Mouse (Mus musculus): ENCODE results near the gene Uvssa. TPM values are rescaled to one million over a fixed set of nuclear protein-coding genes. Genes with fewer than 3 reads are reported as not detected.
A peak's percentile ranks its signal among the peaks of the same experiment; 100 is the strongest.

The Uvssa gene
- polyA plus RNA-seq, 1 experiment from 2014 or later, result 8.8 TPM

DNA sequence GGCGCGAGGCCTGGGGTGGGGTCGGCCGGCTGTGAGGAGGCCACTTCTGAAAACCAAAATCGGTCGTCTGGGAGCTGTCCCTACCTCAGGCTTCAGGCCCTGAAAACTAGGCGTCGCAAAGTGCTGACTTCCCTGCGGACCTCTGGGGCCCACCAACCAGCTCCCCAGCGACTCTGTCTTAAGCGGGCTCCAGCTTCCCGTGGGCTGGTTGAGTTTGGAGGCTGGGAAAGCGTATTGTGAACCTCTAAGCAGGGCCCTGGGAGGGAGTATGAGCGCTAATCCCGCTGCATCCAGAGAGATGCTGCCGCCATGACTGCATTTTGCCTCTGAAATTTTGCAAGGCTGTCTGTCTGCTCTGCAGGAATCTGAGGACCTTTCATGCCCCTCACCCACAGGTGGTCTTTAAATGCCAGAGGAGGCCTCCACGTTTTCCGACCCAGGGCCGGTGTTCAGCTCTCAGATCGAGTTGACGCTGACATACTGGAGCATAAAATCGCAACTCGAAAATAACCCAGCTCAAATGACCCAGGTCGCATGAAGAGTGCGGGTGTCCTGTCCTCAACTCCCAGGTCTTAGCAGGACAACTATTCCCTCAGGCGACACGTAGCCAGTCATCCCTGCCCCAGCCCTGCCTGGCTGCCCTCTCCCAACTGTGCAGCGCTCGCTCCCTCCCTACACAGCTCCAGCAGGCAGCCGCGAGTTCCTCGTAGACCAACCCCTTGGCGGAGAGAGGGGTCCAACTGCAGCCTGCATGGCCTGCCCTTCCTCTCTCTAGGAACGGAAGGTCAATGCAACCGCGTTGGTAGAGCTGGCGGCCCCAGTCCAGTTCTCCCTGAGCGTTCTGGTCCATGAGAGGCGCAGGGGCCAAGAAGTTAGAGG, 53.9 kb downstream of the Uvssa start:
- Histone ChIP-seq H3K4me1 (peaks cover 38% of the 10 kb centered on the region), H3K9ac (replicated peaks) (no peak overlapping the region), H3K27ac (replicated peaks) (no peak overlapping the region), H3K4me2 (replicated peaks) (no peak overlapping the region), H3K36me3 (no peaks in the 10 kb centered on the region), H3K4me3 (no peak overlapping the region), H3K9me3 (no peaks in the 10 kb centered on the region), H3K27me3 (peaks cover 99% of the 10 kb centered on the region)
- no peak for ATAC-seq (replicated peaks)
- WGBS, result under 1% methylated on average over 39 of the region's 39 CpGs

DNA sequence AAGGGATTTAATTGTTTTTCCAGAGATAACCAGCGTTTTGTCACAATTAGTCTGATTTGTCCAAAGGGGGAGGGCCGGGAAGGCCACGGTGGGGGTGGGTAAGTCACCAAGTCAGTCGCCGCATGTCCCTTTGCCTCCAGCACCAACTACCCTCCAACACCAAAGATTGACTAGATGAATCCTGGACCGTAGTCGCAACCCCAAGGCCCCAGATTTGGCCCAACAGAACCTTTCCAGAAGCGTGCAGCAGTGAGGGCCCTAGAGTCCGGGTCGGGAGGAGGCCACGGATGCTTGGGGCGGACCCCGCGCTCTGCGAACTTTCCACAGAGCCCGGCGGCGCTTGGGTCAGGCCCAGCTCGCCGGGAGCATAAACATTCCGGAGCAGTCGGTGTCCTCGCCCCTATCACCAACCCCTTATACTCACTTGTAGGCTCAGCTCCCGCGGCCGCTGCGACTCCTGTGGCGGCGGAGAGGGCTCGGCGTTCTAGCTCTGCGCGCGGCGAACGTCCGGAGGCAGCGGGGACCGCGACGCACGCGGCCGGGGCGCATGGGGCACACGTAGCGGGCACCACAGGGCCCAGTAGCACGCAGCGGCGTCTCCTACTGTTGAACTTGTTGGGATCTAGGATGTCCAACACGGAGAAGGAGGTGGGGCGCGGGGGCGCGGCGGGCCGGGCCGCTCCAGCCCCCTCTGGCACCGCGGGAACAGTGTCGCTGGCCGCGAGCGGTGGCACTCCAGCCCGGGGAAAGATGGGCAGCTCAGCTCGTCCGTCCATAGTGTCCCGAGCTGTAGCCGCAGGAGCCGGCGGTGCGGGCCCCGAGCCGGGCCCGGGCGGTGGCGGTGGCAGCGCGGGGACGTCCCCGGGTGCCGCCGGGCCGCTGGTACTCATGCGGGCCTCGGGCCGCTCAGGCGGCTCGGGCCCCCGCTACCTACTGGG, 55.1 kb downstream of the Uvssa start, which contains the start of gene Nkx1-1:
Nkx1-1 (minus strand) TSS at position 776 of the 938 bp plus-strand sequence.
- H3K4me1 ChIP-seq, result peaks cover 38% of the 10 kb centered on the region
- peaks cover 99% of the 10 kb centered on the region for H3K27me3 ChIP-seq
- no peak within 1 kb of the TSS for H3K9ac ChIP-seq (replicated peaks)
- ATAC-seq (replicated peaks), result no peak; the same call in 1 of the 2 replicates
- peak within 1 kb of the TSS; percentile 36 for H3K4me3 ChIP-seq
- H3K36me3 ChIP-seq, result no peaks in the 10 kb centered on the region
- H3K9me3 ChIP-seq, result no peaks in the 10 kb centered on the region
- H3K27ac ChIP-seq (replicated peaks), result no peak within 1 kb of the TSS
- H3K4me2 ChIP-seq (replicated peaks), result peak within 1 kb of the TSS; percentile 47
- WGBS, result under 1% methylated on average over 83 of the region's 90 CpGs

DNA sequence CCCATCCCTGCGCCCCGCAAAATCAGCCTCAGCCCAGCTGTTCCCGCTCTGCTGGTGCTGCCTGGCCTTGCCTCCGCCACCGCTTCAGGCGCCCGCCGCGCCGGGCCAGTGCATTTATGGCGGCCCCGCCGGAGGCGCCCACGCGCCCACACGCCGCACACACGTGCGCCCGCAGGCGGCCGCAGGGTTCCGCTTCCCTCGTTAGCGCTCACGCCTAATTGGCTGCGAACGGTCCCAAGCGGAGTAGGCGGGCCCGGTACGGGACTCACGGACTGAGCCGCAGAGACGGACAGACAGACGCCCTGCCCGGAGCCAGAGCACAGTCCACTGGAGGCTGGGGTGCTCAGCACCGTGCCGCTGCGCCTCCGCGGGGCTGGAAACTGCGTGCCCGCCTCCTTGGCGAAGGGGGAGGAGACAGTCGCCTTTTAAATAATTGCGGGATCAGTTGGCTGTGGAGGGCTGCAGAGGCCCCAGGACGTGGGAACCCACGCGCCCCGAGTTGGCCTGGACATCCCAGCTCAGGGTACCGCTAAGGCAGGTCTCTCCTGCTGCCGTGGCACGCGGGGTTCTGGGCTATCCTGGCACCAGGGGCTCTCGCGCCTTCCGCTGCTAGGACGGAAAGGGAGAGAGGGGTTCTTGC, 55.9 kb downstream of the Uvssa start:
- no peak overlapping the region for H3K9ac ChIP-seq (replicated peaks)
- H3K27me3 ChIP-seq, result peaks cover 99% of the 10 kb centered on the region
- peaks cover 38% of the 10 kb centered on the region for H3K4me1 ChIP-seq
- ATAC-seq (replicated peaks), result peak; percentile 34; the same call in 1 of the 2 replicates
- H3K9me3 ChIP-seq, result no peaks in the 10 kb centered on the region
- peak overlapping the region; percentile 36 for H3K4me3 ChIP-seq
- no peaks in the 10 kb centered on the region for H3K36me3 ChIP-seq
- WGBS, result under 1% methylated on average over 58 of the region's 60 CpGs
- no peak overlapping the region for H3K27ac ChIP-seq (replicated peaks)
- H3K4me2 ChIP-seq (replicated peaks), result peak overlapping the region; percentile 47

DNA sequence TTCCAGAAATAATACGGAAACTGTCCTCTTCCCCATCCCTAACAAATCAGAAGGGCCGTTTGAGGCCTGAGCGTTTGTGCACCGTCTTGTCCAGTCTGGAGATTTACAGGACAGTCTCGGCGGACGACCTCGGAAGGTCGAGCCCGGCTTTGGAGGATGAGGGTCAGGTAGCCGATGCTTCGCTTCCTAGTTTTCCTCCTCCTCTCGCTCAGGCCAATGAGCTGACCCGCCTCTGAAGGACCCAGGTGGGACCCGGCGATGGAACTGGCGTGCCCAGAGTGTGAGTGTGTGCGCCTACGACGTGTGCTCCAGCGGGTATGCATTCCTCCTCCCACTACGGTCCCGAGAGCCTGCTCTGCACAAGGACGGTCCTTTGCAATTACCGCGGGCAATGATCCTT, 56.8 kb downstream of the Uvssa start:
- Histone ChIP-seq H3K4me1 (peaks cover 38% of the 10 kb centered on the region), H3K36me3 (no peaks in the 10 kb centered on the region), H3K9ac (replicated peaks) (no peak overlapping the region), H3K27me3 (peaks cover 97% of the 10 kb centered on the region), H3K27ac (replicated peaks) (no peak overlapping the region), H3K4me3 (no peak overlapping the region), H3K9me3 (no peaks in the 10 kb centered on the region), H3K4me2 (replicated peaks) (no peak overlapping the region)
- 1% methylated on average over 26 of the region's 26 CpGs for WGBS
- no peak for ATAC-seq (replicated peaks)

DNA sequence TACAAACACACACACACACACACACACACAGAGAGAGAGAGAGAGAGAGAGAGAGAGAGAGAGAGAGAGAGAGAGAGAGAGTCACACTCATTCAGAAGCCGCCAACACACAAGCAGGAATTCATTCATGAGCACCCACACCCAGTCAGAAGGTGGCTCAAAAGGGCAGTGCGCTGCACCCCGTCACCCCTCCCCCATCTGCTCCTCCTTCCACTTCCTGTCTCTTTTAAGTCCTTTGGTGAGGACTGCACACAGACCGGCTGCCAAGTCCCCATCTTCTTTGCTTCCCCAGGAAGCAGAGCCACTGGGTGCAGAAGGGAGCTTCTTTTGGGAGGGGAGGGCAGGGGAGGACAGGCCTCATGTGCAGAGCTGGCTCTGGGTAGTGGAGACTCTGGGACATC, 57.6 kb downstream of the Uvssa start:
- Histone ChIP-seq H3K9me3 (no peaks in the 10 kb centered on the region), H3K27me3 (peaks cover 97% of the 10 kb centered on the region), H3K27ac (replicated peaks) (no peak overlapping the region), H3K4me3 (no peak overlapping the region), H3K4me2 (replicated peaks) (no peak overlapping the region), H3K4me1 (peaks cover 31% of the 10 kb centered on the region), H3K9ac (replicated peaks) (no peak overlapping the region), H3K36me3 (no peaks in the 10 kb centered on the region)
- no peak for ATAC-seq (replicated peaks)
- WGBS, result 4% methylated on average over 4 of the region's 4 CpGs

DNA sequence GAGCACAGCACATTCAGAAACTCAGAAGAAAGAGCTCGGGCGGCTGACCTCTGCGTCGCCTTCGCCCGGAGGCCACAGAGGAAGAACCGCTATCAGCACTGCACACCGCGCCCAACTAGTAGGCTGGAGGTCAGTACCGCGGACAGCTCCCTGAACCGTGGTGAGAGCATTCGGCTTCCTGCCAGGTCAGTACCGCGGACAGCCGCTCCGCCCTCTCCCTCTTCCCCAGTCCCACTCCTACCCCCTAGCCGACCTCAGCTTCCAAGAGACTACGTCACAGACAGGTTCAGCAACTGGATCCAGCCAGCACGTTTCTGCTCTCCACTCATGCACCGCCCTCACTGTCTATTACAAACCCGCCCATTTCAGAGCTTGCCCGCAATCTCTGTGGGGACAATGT, 59.9 kb downstream of the Uvssa start:
- peak; percentile 51; the same call in 1 of the 2 replicates for ATAC-seq (replicated peaks)
- Histone ChIP-seq H3K9ac (replicated peaks) (no peak overlapping the region), H3K4me1 (peaks cover 23% of the 10 kb centered on the region), H3K4me3 (no peak overlapping the region), H3K4me2 (replicated peaks) (no peak overlapping the region), H3K27ac (replicated peaks) (no peak overlapping the region), H3K9me3 (no peaks in the 10 kb centered on the region), H3K27me3 (peaks cover 98% of the 10 kb centered on the region), H3K36me3 (no peaks in the 10 kb centered on the region)
- WGBS, result 3% methylated on average over 23 of the region's 23 CpGs

DNA sequence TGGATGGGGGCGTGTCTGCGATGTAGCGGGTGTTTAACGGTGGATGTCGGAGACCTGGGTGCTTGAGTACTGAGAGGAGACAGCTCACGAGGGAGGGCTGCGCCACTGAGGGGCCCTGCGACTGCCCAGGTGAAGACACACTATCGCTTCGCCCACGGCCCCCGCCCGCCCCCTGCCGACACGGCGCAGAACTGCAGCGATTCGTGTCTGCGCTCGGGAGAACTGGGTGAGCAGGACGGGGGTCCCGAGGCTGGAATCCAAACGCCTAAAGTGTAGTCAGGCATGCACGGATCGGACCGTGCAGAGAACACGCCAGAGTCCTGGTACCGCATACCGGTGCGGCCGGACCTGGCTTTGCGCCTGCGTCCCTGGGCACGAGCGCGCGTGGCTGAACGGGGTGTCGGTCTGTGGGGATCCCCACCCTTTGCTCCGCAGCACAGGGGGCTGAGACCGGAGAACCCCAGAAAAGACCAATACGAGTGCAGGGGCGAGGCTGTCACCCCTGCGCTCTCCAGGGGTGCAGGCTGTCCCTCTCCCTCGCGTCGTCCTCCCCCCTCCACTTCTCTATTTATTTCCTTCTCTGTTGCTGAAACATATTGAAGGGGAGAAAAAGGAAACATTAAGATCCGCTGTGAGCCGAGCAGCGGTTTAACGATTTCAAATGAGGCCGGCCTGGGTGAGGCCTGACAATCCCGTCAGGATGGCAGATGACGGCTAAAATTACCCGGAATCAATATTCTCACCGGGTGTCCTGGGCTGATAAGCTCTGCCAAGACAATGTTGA, 64.8 kb downstream of the Uvssa start:
- Histone ChIP-seq H3K9ac (replicated peaks) (peak overlapping the region; percentile 42), H3K4me3 (peak overlapping the region; percentile 42), H3K36me3 (no peaks in the 10 kb centered on the region), H3K4me1 (peaks cover 8% of the 10 kb centered on the region), H3K27me3 (peaks cover 67% of the 10 kb centered on the region), H3K27ac (replicated peaks) (no peak overlapping the region), H3K4me2 (replicated peaks) (peak overlapping the region; percentile 75), H3K9me3 (no peaks in the 10 kb centered on the region)
- peak; percentile 64 for ATAC-seq (replicated peaks)
- WGBS, result 5% methylated on average over 56 of the region's 56 CpGs

DNA sequence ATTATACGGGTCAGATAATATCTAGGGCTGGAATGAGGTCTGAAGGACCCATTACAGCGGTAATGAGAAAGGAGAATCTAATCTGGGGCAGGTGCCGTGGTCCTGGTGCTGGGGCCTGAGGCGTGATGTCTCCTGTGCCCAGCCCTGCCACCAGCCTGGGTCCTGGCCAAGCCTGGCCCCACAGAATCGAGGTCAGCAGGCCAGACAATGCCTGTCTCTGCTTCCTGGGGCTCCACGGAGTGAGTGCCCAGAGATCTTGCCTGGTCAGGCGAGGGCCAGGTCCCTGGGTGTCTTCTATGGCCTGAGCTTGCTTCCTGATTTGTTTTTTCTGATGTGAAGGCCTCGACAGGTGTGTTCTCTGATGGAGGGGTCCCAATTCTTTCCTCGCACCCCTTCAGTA, 65.4 kb downstream of the Uvssa start:
- Histone ChIP-seq H3K9me3 (no peaks in the 10 kb centered on the region), H3K36me3 (no peaks in the 10 kb centered on the region), H3K4me3 (no peak overlapping the region), H3K27me3 (peaks cover 61% of the 10 kb centered on the region), H3K4me1 (peaks cover 8% of the 10 kb centered on the region), H3K27ac (replicated peaks) (no peak overlapping the region), H3K4me2 (replicated peaks) (no peak overlapping the region), H3K9ac (replicated peaks) (no peak overlapping the region)
- no peak for ATAC-seq (replicated peaks)
- 47% methylated on average over 9 of the region's 9 CpGs for WGBS

DNA sequence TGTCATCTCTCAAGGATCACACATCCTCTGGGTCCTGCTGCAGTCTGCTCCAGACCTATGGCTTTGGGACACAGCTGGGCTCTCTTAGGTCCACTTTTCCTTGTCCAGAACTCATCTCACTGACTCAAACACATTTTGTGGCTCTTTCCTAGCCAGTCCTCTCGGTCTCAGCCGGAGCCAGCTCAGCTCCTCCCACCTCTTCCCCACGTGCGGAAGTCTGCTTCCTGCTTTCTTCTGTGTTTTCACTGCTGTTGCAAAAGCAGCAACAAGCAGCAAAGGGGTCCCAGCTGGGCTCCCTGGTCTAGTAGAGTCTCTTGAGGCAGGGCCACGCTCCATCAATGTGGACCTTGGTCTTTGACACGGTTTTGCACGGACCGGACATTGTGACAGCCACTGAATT, 77.4 kb downstream of the Uvssa start:
- Histone ChIP-seq H3K4me1 (peaks cover 9% of the 10 kb centered on the region), H3K4me2 (replicated peaks) (no peak overlapping the region), H3K4me3 (no peak overlapping the region), H3K27me3 (peaks cover 25% of the 10 kb centered on the region; the same call in 1 of the 2 replicates), H3K9ac (replicated peaks) (no peak overlapping the region), H3K9me3 (no peaks in the 10 kb centered on the region), H3K27ac (replicated peaks) (no peak overlapping the region), H3K36me3 (no peaks in the 10 kb centered on the region)
- no peak for ATAC-seq (replicated peaks)
- 74% methylated on average over 8 of the region's 8 CpGs for WGBS

DNA sequence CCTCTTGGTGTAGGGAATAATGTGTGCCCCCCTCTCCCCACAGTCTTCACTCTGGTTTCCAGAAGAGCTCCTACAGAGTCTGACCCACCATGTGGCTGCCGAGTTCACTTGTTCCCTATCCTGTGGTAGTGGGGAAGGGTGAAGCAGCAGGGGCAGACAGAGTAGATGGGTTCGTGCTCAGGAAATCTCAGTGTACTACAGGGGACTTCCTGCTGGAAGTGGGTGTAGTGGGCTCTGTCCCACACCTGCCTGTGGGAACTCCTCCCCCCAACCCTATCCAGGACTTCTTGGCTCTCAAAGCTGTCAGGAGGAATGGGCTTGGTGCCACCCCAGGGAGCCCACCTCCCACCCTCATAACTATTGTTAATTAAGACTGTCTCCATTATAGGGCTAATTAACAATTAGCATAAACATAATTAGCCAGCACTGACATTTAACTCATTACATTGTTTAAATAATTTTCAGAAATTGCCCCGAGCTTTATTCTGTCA, 79.8 kb downstream of the Uvssa start:
- Histone ChIP-seq H3K4me3 (no peak overlapping the region), H3K27me3 (peaks cover 27% of the 10 kb centered on the region; the same call in 1 of the 2 replicates)
- ATAC-seq (replicated peaks), result peak; percentile 48; the same call in 1 of the 2 replicates

DNA sequence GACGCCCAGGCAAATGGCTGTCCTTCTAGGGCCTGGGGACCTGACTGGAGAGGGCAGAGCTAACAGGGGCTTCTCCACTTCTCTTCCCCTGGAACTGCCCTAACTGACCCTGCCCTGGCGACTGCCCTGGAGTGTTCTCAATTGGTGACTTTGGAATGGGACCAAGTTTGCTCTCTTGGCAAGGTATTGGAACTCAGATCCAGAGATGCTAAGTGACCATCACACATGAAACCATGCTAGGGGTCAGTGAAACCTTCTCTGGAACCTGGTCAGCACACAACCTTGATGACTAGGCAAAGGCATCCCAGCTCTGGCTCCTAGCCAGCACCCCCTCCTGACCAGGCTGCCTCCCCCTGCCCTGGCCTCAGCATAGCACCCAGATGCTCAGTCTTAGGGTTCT, 80.8 kb downstream of the Uvssa start:
- WGBS, result 69% methylated on average over 2 of the region's 2 CpGs
- H3K4me1 ChIP-seq, result peaks cover 9% of the 10 kb centered on the region
- peaks cover 27% of the 10 kb centered on the region; the same call in 1 of the 2 replicates for H3K27me3 ChIP-seq
- H3K4me3 ChIP-seq, result no peak overlapping the region
- H3K27ac ChIP-seq (replicated peaks), result no peak overlapping the region
- H3K9me3 ChIP-seq, result no peaks in the 10 kb centered on the region
- no peak overlapping the region for H3K4me2 ChIP-seq (replicated peaks)
- no peaks in the 10 kb centered on the region for H3K36me3 ChIP-seq
- no peak for ATAC-seq (replicated peaks)
- no peak overlapping the region for H3K9ac ChIP-seq (replicated peaks)

More for the DNA sequence above, 79.8 kb downstream of the Uvssa start:
- no peak overlapping the region for H3K9ac ChIP-seq (replicated peaks)
- no peaks in the 10 kb centered on the region for H3K36me3 ChIP-seq
- H3K4me1 ChIP-seq, result peaks cover 9% of the 10 kb centered on the region
- WGBS, result 39% methylated on average over 3 of the region's 3 CpGs
- no peaks in the 10 kb centered on the region for H3K9me3 ChIP-seq
- H3K4me2 ChIP-seq (replicated peaks), result no peak overlapping the region
- H3K27ac ChIP-seq (replicated peaks), result no peak overlapping the region

All from forebrain, embryonic 15.5 days (tissue).